Mouse (Mus musculus) kidney, embryonic 15.5 days (tissue): ENCODE results near the gene Mal. TPM values are rescaled to one million over a fixed set of nuclear protein-coding genes. Genes with fewer than 3 reads are reported as not detected.

ENCODE experiments used
- ATAC-seq: fragments of 200-750 bp; cut with Nextera tagmentation; replicated peaks from 2 replicates; pipeline ENCODE4 v1.8.0; 2017; ENCODE audit warnings: moderate TSS enrichment; ENCODE audit not compliant: low FRiP score
- H3K27ac ChIP-seq: fragments of 300-500 bp; sonication (generic); 2 replicates; pipeline ENCODE4 v1.5.1; 2015; ENCODE audit warnings: mild to moderate bottlenecking, inconsistent platforms
- H3K27me3 ChIP-seq: fragments of 300-500 bp; sonication (generic); 2 replicates; pipeline ENCODE4 v1.6.1; 2015; ENCODE audit warnings: inconsistent platforms
- H3K36me3 ChIP-seq: fragments of 300-500 bp; sonication (generic); 2 replicates; pipeline ENCODE4 v1.6.1; 2015; ENCODE audit warnings: inconsistent platforms
- H3K4me1 ChIP-seq: fragments of 300-500 bp; sonication (generic); 2 replicates; pipeline ENCODE4 v1.6.1; 2015; ENCODE audit warnings: inconsistent platforms
- H3K4me2 ChIP-seq: fragments of 300-500 bp; sonication (generic); 2 replicates; pipeline ENCODE4 v1.6.1; 2015; ENCODE audit warnings: moderate library complexity, mild to moderate bottlenecking, inconsistent platforms
- H3K4me3 ChIP-seq: fragments of 300-500 bp; sonication (generic); replicated peaks from 2 replicates; pipeline ENCODE4 v1.5.1; 2015; ENCODE audit warnings: mild to moderate bottlenecking, inconsistent platforms
- H3K9ac ChIP-seq: fragments of 300-500 bp; sonication (generic); 2 replicates; pipeline ENCODE4 v1.6.1; 2015; ENCODE audit warnings: mild to moderate bottlenecking, inconsistent platforms
- H3K9me3 ChIP-seq: fragments of 300-500 bp; sonication (generic); replicated peaks from 2 replicates; pipeline ENCODE4 v1.6.1; 2016; ENCODE audit warnings: inconsistent platforms
- WGBS: fragments of 180-500 bp; shearing (Covaris S2); methylation state at CpG from one replicate; pipeline ENCODE4 v1.1.7; 2015; ENCODE audit warnings: mixed read lengths; 5-methylcytosine and 5-hydroxymethylcytosine counted together
- polyA plus RNA-seq: library from polyadenylated mRNA; unstranded; fragments of >200 nt; fragmentation: Nextera tagmentation; extraction: Ambion mirVana; gene quantifications from 2 replicates; pipeline ENCODE4 v1.2.1, GENCODE M21; 2015

Gene Mal
- polyA plus RNA-seq, 1 experiment from 2014 or later, result 38.4 TPM

- Histone ChIP-seq H3K4me1 (peaks cover 17% of the 10 kb centered on the region), H3K4me2 (no peak overlapping the region), H3K36me3 (no peaks in the 10 kb centered on the region), H3K27me3 (peaks cover 29% of the 10 kb centered on the region), H3K27ac (no peak overlapping the region), H3K9ac (no peak overlapping the region), H3K4me3 (no peak overlapping the region), H3K9me3 (no peaks in the 10 kb centered on the region)
- 66% methylated on average over 5 of the region's 5 CpGs for WGBS
- ATAC-seq, result no peak
Measured at GRCm38 (mm10) chr2:127649921-127650320, 6.6 kb downstream of the Mal start.

GRCm38 (mm10) chr2:127648145-127648544 is 8.3 kb downstream of the Mal start:
- Histone ChIP-seq H3K4me2 (no peak overlapping the region), H3K4me3 (no peak overlapping the region), H3K27me3 (peaks cover 11% of the 10 kb centered on the region; the same call in 1 of the 2 replicates), H3K9me3 (no peaks in the 10 kb centered on the region), H3K9ac (no peak overlapping the region), H3K27ac (no peak overlapping the region), H3K4me1 (peaks cover 16% of the 10 kb centered on the region; the same call in 1 of the 2 replicates), H3K36me3 (no peaks in the 10 kb centered on the region)
- ATAC-seq, result no peak
- 90% methylated on average over 6 of the region's 6 CpGs for WGBS

- no peaks in the 10 kb centered on the region for H3K9me3 ChIP-seq
- no peak overlapping the region for H3K9ac ChIP-seq
- no peaks in the 10 kb centered on the region for H3K27me3 ChIP-seq
- no peak overlapping the region for H3K27ac ChIP-seq
- no peak overlapping the region for H3K4me3 ChIP-seq
- 70% methylated on average over 5 of the region's 5 CpGs for WGBS
- no peaks in the 10 kb centered on the region for H3K36me3 ChIP-seq
- 0 out of 2 replicates have a peak, but pooled peaks cover 8% of the 10 kb centered on the region for H3K4me1 ChIP-seq
- ATAC-seq, result no peak
- no peak overlapping the region for H3K4me2 ChIP-seq
Measured at GRCm38 (mm10) chr2:127646875-127647274, 9.6 kb downstream of the Mal start.

- no peaks in the 10 kb centered on the region for H3K9me3 ChIP-seq
- 63% methylated on average over 19 of the region's 19 CpGs for WGBS
- H3K4me1 ChIP-seq, result 0 out of 2 replicates have a peak, but pooled peaks cover 3% of the 10 kb centered on the region
- no peak overlapping the region for H3K9ac ChIP-seq
- no peak overlapping the region for H3K4me2 ChIP-seq
- H3K27me3 ChIP-seq, result no peaks in the 10 kb centered on the region
- H3K36me3 ChIP-seq, result no peaks in the 10 kb centered on the region
- H3K27ac ChIP-seq, result no peak overlapping the region
- no peak overlapping the region for H3K4me3 ChIP-seq
- ATAC-seq, result no peak
Measured at GRCm38 (mm10) chr2:127643728-127644704, 12.5 kb downstream of the Mal start.

- ATAC-seq, result no peak
- peaks cover 10% of the 10 kb centered on the region for H3K4me1 ChIP-seq
- no peak overlapping the region for H3K4me2 ChIP-seq
- 0 out of 2 replicates have a peak, but pooled peaks cover 4% of the 10 kb centered on the region for H3K36me3 ChIP-seq
- H3K9ac ChIP-seq, result no peak overlapping the region
- no peaks in the 10 kb centered on the region for H3K9me3 ChIP-seq
- 85% methylated on average over 9 of the region's 9 CpGs for WGBS
- H3K4me3 ChIP-seq, result no peak overlapping the region
- no peak overlapping the region for H3K27ac ChIP-seq
- no peaks in the 10 kb centered on the region for H3K27me3 ChIP-seq
Measured at GRCm38 (mm10) chr2:127638973-127639372, 17.5 kb downstream of the Mal start.

- 44% methylated on average over 6 of the region's 6 CpGs for WGBS
- no peaks in the 10 kb centered on the region for H3K27me3 ChIP-seq
- no peak overlapping the region for H3K9ac ChIP-seq
- H3K4me3 ChIP-seq, result no peak overlapping the region
- H3K4me2 ChIP-seq, result no peak overlapping the region
- peak; percentile 90 for ATAC-seq
- H3K4me1 ChIP-seq, result peaks cover 9% of the 10 kb centered on the region
- H3K36me3 ChIP-seq, result 0 out of 2 replicates have a peak, but pooled peaks cover 4% of the 10 kb centered on the region
- peak overlapping the region; percentile 79 for H3K27ac ChIP-seq
- no peaks in the 10 kb centered on the region for H3K9me3 ChIP-seq
Measured at GRCm38 (mm10) chr2:127635581-127635980, 20.9 kb downstream of the Mal start.

GRCm38 (mm10) chr2:127632601-127633000 is 23.9 kb downstream of the Mal start:
- no peak overlapping the region for H3K4me2 ChIP-seq
- no peaks in the 10 kb centered on the region for H3K9me3 ChIP-seq
- peaks cover 9% of the 10 kb centered on the region for H3K4me1 ChIP-seq
- no peak overlapping the region for H3K27ac ChIP-seq
- 66% methylated on average over 2 of the region's 2 CpGs for WGBS
- H3K36me3 ChIP-seq, result 0 out of 2 replicates have a peak, but pooled peaks cover 4% of the 10 kb centered on the region
- no peak for ATAC-seq
- no peak overlapping the region for H3K9ac ChIP-seq
- no peaks in the 10 kb centered on the region for H3K27me3 ChIP-seq
- no peak overlapping the region for H3K4me3 ChIP-seq

- no peak for ATAC-seq
- H3K9ac ChIP-seq, result no peak overlapping the region
- H3K4me2 ChIP-seq, result no peak overlapping the region
- H3K36me3 ChIP-seq, result no peaks in the 10 kb centered on the region
- no peaks in the 10 kb centered on the region for H3K4me1 ChIP-seq
- no peak overlapping the region for H3K4me3 ChIP-seq
- no peaks in the 10 kb centered on the region for H3K9me3 ChIP-seq
- no peaks in the 10 kb centered on the region for H3K27me3 ChIP-seq
- WGBS, result 80% methylated on average over 6 of the region's 6 CpGs
- H3K27ac ChIP-seq, result no peak overlapping the region
Measured at GRCm38 (mm10) chr2:127627990-127628570, 28.4 kb downstream of the Mal start.

GRCm38 (mm10) chr2:127627354-127627753 is 29.1 kb downstream of the Mal start:
- ATAC-seq, result no peak
- Histone ChIP-seq H3K9me3 (no peaks in the 10 kb centered on the region), H3K27ac (no peak overlapping the region), H3K36me3 (no peaks in the 10 kb centered on the region), H3K4me1 (no peaks in the 10 kb centered on the region), H3K27me3 (no peaks in the 10 kb centered on the region), H3K4me3 (no peak overlapping the region), H3K4me2 (no peak overlapping the region), H3K9ac (no peak overlapping the region)
- 73% methylated on average over 6 of the region's 6 CpGs for WGBS

GRCm38 (mm10) chr2:127625659-127626058 is 30.8 kb downstream of the Mal start:
- no peaks in the 10 kb centered on the region for H3K36me3 ChIP-seq
- no peaks in the 10 kb centered on the region for H3K4me1 ChIP-seq
- no peaks in the 10 kb centered on the region for H3K9me3 ChIP-seq
- no peaks in the 10 kb centered on the region for H3K27me3 ChIP-seq
- no peak overlapping the region for H3K4me2 ChIP-seq
- no peak overlapping the region for H3K9ac ChIP-seq
- WGBS, result 70% methylated on average over 5 of the region's 5 CpGs
- H3K27ac ChIP-seq, result peak overlapping the region; percentile 58
- H3K4me3 ChIP-seq, result no peak overlapping the region
- peak; percentile 69 for ATAC-seq

- Histone ChIP-seq H3K9ac (no peak overlapping the region), H3K27me3 (no peaks in the 10 kb centered on the region), H3K4me3 (no peak overlapping the region), H3K36me3 (no peaks in the 10 kb centered on the region), H3K4me2 (no peak overlapping the region), H3K27ac (no peak overlapping the region), H3K9me3 (no peaks in the 10 kb centered on the region), H3K4me1 (no peaks in the 10 kb centered on the region)
- WGBS, result 87% methylated on average over 2 of the region's 2 CpGs
- ATAC-seq, result no peak
Measured at GRCm38 (mm10) chr2:127624786-127625185, 31.7 kb downstream of the Mal start.

- H3K9me3 ChIP-seq, result no peaks in the 10 kb centered on the region
- 46% methylated on average over 3 of the region's 3 CpGs for WGBS
- no peak overlapping the region for H3K9ac ChIP-seq
- H3K4me2 ChIP-seq, result no peak overlapping the region
- no peak overlapping the region for H3K27ac ChIP-seq
- H3K4me3 ChIP-seq, result no peak overlapping the region
- H3K36me3 ChIP-seq, result no peaks in the 10 kb centered on the region
- 0 out of 2 replicates have a peak, but pooled peaks cover 4% of the 10 kb centered on the region for H3K4me1 ChIP-seq
- H3K27me3 ChIP-seq, result no peaks in the 10 kb centered on the region
- ATAC-seq, result no peak
Measured at GRCm38 (mm10) chr2:127622065-127622464, 34.4 kb downstream of the Mal start.
